Mouse (Mus musculus) lung, postnatal 0 days (tissue): Measurements from ENCODE around the gene Gm9821.

Experiments used
- CTCF ChIP-seq: IDR thresholded peaks from 2 replicates; pipeline ENCODE4 v1.5.1; 2016; ENCODE audit warnings: antibody characterized with exemption, mild to moderate bottlenecking
- EP300 ChIP-seq: IDR thresholded peaks from 2 replicates; pipeline ENCODE4 v1.6.1; 2016; ENCODE audit warnings: antibody characterized with exemption, mild to moderate bottlenecking, control low read depth

GRCm38 (mm10) chr2:91916346-91916977, 29.0 kb upstream of the Gm9821 start:
- no peak for TF ChIP-seq EP300
- TF ChIP-seq CTCF = no peak
